Mouse (Mus musculus): ENCODE data around the gene Apol7a. TPM values are rescaled to one million over a fixed set of nuclear protein-coding genes. Genes with fewer than 3 reads are reported as not detected.

Gene Apol7a
- polyA plus RNA-seq, 1 experiment from 2014 or later = not detected

- no peak overlapping the region for H3K9ac ChIP-seq (replicated peaks; ENCODE audit: low read length)
- H3K27ac ChIP-seq (replicated peaks; ENCODE audit: low read depth, low read length) = no peak overlapping the region
- H3K4me1 ChIP-seq (ENCODE audit: control insufficient read depth, insufficient read depth, low read length) = peaks cover 4% of the 10 kb centered on the region
- ATAC-seq (replicated peaks; ENCODE audit: insufficient number of reproducible peaks, low FRiP score, low TSS enrichment, low read depth) = no peak
- no peaks in the 10 kb centered on the region for H3K9me3 ChIP-seq (replicated peaks; ENCODE audit: control insufficient read depth, low read length)
- H3K4me2 ChIP-seq (ENCODE audit: low read depth, low read length) = no peak overlapping the region
- H3K36me3 ChIP-seq (replicated peaks; ENCODE audit: control insufficient read depth, insufficient read depth, low read depth, low read length) = no peaks in the 10 kb centered on the region
- 44% methylated on average over 4 of the region's 4 CpGs for WGBS
- H3K27me3 ChIP-seq (ENCODE audit: control insufficient read depth, insufficient read depth, low read length) = no peaks in the 10 kb centered on the region
- DNase-seq (ENCODE audit: low spot score) = no peak
- H3K4me3 ChIP-seq (ENCODE audit: low read depth, low read length) = no peak overlapping the region
These were observed 45.1 kb downstream of the Apol7a start for GRCm38 (mm10) chr15:77353764-77354163.

DNA sequence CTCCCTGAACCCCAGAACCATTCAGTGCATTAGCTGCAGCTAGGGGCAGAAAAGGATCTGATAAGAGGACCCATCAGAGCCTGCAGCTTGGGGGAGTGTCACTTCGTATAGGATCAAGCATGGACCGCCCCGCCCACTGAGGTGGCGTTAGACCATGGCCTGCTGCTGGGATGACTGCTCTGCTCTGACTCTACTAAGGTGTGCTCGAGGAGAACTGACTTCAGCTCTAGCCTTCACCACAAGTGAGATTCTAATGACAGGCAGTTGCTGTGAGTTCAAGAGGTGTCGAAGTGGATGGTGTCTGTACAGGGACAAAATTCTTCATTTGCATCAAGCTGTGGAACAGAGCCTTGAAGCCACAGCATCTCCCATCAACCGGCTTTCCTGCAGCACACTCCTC, 46.0 kb downstream of the Apol7a start:
- no peak overlapping the region for H3K27ac ChIP-seq (replicated peaks; ENCODE audit: low read depth, low read length)

GRCm38 (mm10) chr15:77350117-77350516, 48.8 kb downstream of the Apol7a start:
- Histone ChIP-seq H3K4me3 (ENCODE audit: low read depth, low read length) (no peak overlapping the region), H3K9ac (replicated peaks; ENCODE audit: low read length) (no peak overlapping the region), H3K9me3 (replicated peaks; ENCODE audit: control insufficient read depth, low read length) (no peaks in the 10 kb centered on the region), H3K36me3 (replicated peaks; ENCODE audit: control insufficient read depth, insufficient read depth, low read depth, low read length) (no peaks in the 10 kb centered on the region), H3K4me1 (ENCODE audit: control insufficient read depth, insufficient read depth, low read length) (no peaks in the 10 kb centered on the region; the same call in 1 of the 2 replicates), H3K4me2 (ENCODE audit: low read depth, low read length) (no peak overlapping the region), H3K27ac (replicated peaks; ENCODE audit: low read depth, low read length) (no peak overlapping the region), H3K27me3 (ENCODE audit: control insufficient read depth, insufficient read depth, low read length) (no peaks in the 10 kb centered on the region)
- DNase-seq (ENCODE audit: low spot score) (no peak), ATAC-seq (replicated peaks; ENCODE audit: insufficient number of reproducible peaks, low FRiP score, low TSS enrichment, low read depth) (no peak)
- 92% methylated on average over 7 of the region's 7 CpGs for WGBS

More for the DNA sequence above, 46.0 kb downstream of the Apol7a start:
- no peaks in the 10 kb centered on the region for H3K36me3 ChIP-seq (replicated peaks; ENCODE audit: control insufficient read depth, insufficient read depth, low read depth, low read length)
- no peak overlapping the region for H3K4me2 ChIP-seq (ENCODE audit: low read depth, low read length)
- H3K27me3 ChIP-seq (ENCODE audit: control insufficient read depth, insufficient read depth, low read length) = no peaks in the 10 kb centered on the region
- H3K9me3 ChIP-seq (replicated peaks; ENCODE audit: control insufficient read depth, low read length) = no peaks in the 10 kb centered on the region
- DNase-seq (ENCODE audit: low spot score) (no peak), ATAC-seq (replicated peaks; ENCODE audit: insufficient number of reproducible peaks, low FRiP score, low TSS enrichment, low read depth) (no peak)
- WGBS = 67% methylated on average over 7 of the region's 7 CpGs
- H3K4me3 ChIP-seq (ENCODE audit: low read depth, low read length) = no peak overlapping the region
- peaks cover 4% of the 10 kb centered on the region for H3K4me1 ChIP-seq (ENCODE audit: control insufficient read depth, insufficient read depth, low read length)
- no peak overlapping the region for H3K9ac ChIP-seq (replicated peaks; ENCODE audit: low read length)

DNA sequence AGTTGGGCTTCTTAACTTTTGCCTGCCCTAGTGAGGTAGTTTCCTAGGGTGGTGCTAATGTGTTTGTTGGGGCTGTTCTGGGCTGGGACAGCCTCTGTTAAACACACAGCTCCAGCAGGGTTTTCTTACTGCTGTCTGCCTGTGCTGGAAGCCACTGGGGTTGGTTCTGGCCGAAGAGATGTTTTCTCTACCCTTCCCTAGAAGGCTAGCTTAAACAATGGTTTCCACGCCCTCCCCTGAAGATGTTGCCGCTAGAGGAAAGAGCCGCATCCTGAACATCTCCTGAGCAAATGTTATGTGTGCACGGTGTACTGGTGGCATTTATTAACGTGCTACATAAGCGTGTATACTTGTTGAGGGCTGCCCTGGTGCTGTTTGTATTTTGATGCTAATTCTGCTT, 50.8 kb downstream of the Apol7a start:
- 77% methylated on average over 7 of the region's 7 CpGs for WGBS
- Histone ChIP-seq H3K9me3 (replicated peaks; ENCODE audit: control insufficient read depth, low read length) (no peaks in the 10 kb centered on the region), H3K4me3 (ENCODE audit: low read depth, low read length) (no peak overlapping the region), H3K36me3 (replicated peaks; ENCODE audit: control insufficient read depth, insufficient read depth, low read depth, low read length) (no peaks in the 10 kb centered on the region), H3K4me2 (ENCODE audit: low read depth, low read length) (no peak overlapping the region), H3K9ac (replicated peaks; ENCODE audit: low read length) (no peak overlapping the region), H3K4me1 (ENCODE audit: control insufficient read depth, insufficient read depth, low read length) (peaks cover 7% of the 10 kb centered on the region), H3K27me3 (ENCODE audit: control insufficient read depth, insufficient read depth, low read length) (no peaks in the 10 kb centered on the region), H3K27ac (replicated peaks; ENCODE audit: low read depth, low read length) (no peak overlapping the region)
- DNase-seq (ENCODE audit: low spot score) (no peak), ATAC-seq (replicated peaks; ENCODE audit: insufficient number of reproducible peaks, low FRiP score, low TSS enrichment, low read depth) (no peak)

- DNase-seq (ENCODE audit: low spot score) = peak; percentile 52
- ATAC-seq (replicated peaks; ENCODE audit: insufficient number of reproducible peaks, low FRiP score, low TSS enrichment, low read depth) = 0 out of 2 replicates have a peak, but pooled peaks have one; percentile 12
- Histone ChIP-seq H3K9ac (replicated peaks; ENCODE audit: low read length) (peak overlapping the region; percentile 39), H3K36me3 (replicated peaks; ENCODE audit: control insufficient read depth, insufficient read depth, low read depth, low read length) (no peaks in the 10 kb centered on the region), H3K4me1 (ENCODE audit: control insufficient read depth, insufficient read depth, low read length) (peaks cover 10% of the 10 kb centered on the region), H3K4me3 (ENCODE audit: low read depth, low read length) (no peak overlapping the region), H3K4me2 (ENCODE audit: low read depth, low read length) (peak overlapping the region; percentile 23; the same call in 1 of the 2 replicates), H3K27me3 (ENCODE audit: control insufficient read depth, insufficient read depth, low read length) (no peaks in the 10 kb centered on the region), H3K9me3 (replicated peaks; ENCODE audit: control insufficient read depth, low read length) (no peaks in the 10 kb centered on the region), H3K27ac (replicated peaks; ENCODE audit: low read depth, low read length) (peak overlapping the region; percentile 92)
- 14% methylated on average over 17 of the region's 17 CpGs for WGBS
These were observed 54.5 kb downstream of the Apol7a start for GRCm38 (mm10) chr15:77344127-77345125.

- Histone ChIP-seq H3K9ac (replicated peaks; ENCODE audit: low read length) (peak overlapping the region; percentile 56), H3K9me3 (replicated peaks; ENCODE audit: control insufficient read depth, low read length) (no peaks in the 10 kb centered on the region), H3K4me2 (ENCODE audit: low read depth, low read length) (peak overlapping the region; percentile 40), H3K4me1 (ENCODE audit: control insufficient read depth, insufficient read depth, low read length) (peaks cover 11% of the 10 kb centered on the region), H3K27ac (replicated peaks; ENCODE audit: low read depth, low read length) (peak overlapping the region; percentile 92), H3K36me3 (replicated peaks; ENCODE audit: control insufficient read depth, insufficient read depth, low read depth, low read length) (no peaks in the 10 kb centered on the region), H3K4me3 (ENCODE audit: low read depth, low read length) (no peak overlapping the region), H3K27me3 (ENCODE audit: control insufficient read depth, insufficient read depth, low read length) (no peaks in the 10 kb centered on the region)
- DNase-seq (ENCODE audit: low spot score) = peak; percentile 90
- ATAC-seq (replicated peaks; ENCODE audit: insufficient number of reproducible peaks, low FRiP score, low TSS enrichment, low read depth) = peak; percentile 14; the same call in 1 of the 2 replicates
- 4% methylated on average over 12 of the region's 13 CpGs for WGBS
These were observed 55.3 kb downstream of the Apol7a start for GRCm38 (mm10) chr15:77343527-77344091.

DNA sequence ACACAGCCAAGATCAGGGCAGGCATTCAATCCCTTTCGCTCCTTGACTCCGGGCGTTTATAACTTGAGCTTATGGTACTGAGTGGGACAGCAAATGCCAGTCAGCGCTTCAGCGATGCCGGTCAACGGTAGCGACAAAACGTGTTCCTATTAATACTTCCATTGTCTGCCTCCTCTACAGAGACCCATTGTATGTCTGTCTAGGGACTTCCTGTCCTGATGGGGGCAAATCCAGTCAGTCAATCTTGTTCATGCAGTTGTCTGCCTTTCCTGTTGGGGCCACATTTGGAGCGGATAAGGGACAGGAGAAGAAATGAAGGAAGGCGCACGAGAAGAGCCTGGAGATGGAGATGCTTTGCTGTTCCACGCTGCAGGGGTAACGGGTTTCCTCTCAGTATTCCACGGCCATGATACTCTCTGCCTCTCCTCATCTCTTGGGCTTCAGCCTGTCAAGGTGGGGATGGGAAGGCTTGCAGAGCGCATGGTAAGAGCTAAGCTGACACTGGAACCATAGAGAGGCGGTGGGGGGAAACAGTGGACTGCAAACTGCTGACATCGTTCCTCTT, 55.9 kb downstream of the Apol7a start:
- Histone ChIP-seq H3K9me3 (replicated peaks; ENCODE audit: control insufficient read depth, low read length) (no peaks in the 10 kb centered on the region), H3K4me2 (ENCODE audit: low read depth, low read length) (peak overlapping the region; percentile 40), H3K9ac (replicated peaks; ENCODE audit: low read length) (peak overlapping the region; percentile 56), H3K27me3 (ENCODE audit: control insufficient read depth, insufficient read depth, low read length) (no peaks in the 10 kb centered on the region), H3K4me3 (ENCODE audit: low read depth, low read length) (no peak overlapping the region; the same call in 1 of the 2 replicates), H3K27ac (replicated peaks; ENCODE audit: low read depth, low read length) (peak overlapping the region; percentile 92), H3K36me3 (replicated peaks; ENCODE audit: control insufficient read depth, insufficient read depth, low read depth, low read length) (no peaks in the 10 kb centered on the region), H3K4me1 (ENCODE audit: control insufficient read depth, insufficient read depth, low read length) (peaks cover 12% of the 10 kb centered on the region)
- DNase-seq (ENCODE audit: low spot score) (no peak), ATAC-seq (replicated peaks; ENCODE audit: insufficient number of reproducible peaks, low FRiP score, low TSS enrichment, low read depth) (no peak; the same call in 1 of the 2 replicates)
- 17% methylated on average over 18 of the region's 18 CpGs for WGBS

Measured in embryonic facial prominence, embryonic 11.5 days (tissue).